Mouse (Mus musculus): ENCODE results near the gene Catsper4.

Catsper4 gene

DNA sequence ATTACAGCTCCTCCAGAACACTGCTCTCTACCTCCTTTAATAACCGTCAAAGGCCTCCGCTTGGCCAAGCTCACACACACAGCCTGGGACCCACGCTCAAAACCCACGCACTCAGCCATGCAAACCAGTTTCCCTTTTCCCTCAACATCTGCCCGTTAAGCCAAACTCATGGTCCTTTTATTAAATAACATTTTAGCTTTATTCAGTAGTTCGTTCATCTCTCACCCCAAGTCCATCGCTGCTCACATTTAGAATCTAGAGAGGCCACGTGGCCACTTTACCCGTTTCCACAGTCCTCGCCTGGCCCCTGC lies 23.7 kb upstream of the Catsper4 start:
- no peak for DNase-seq (ENCODE audit: low spot score in 2 of 2)

DNA sequence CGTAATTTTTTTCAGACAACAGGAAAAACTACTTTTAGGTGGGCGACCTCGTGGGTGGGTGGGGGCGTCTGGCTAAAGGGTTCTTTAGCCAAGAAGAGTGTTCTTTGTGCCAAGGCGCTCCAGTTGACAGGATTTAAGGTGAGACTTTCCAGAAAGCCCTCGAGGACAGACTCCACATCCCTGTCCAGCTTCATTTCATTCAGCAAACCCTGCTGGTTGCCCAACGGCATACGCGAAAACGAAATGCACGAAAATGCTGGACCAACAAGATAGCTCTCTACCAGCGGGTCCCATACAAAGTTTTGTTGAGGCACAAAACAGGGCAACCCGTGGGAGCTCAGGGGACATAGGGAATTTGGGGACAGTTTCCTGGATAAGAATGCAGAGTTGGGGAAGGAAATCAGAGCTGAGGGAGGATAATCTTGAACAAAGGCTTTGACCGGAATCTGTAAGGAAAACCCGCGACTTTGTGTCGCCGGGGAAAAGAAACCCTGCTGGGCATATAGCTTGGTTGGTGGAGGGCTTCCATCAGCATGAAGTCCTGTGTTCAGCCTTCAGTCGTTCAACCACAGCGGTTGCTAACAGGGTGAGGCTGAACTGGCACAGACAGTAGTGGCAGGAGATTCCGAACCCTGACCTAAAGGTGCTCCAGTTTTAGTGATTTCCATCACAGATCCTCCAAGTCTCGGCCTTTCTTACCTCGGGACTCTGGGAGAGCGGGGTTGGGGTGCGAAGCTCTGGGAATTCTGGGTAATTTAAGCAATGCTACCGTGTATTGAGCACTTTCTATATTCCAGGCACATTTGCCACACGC lies 23.1 kb upstream of the Catsper4 start:
- DNase-seq (ENCODE audit: low spot score in 2 of 2) = no peak

DNA sequence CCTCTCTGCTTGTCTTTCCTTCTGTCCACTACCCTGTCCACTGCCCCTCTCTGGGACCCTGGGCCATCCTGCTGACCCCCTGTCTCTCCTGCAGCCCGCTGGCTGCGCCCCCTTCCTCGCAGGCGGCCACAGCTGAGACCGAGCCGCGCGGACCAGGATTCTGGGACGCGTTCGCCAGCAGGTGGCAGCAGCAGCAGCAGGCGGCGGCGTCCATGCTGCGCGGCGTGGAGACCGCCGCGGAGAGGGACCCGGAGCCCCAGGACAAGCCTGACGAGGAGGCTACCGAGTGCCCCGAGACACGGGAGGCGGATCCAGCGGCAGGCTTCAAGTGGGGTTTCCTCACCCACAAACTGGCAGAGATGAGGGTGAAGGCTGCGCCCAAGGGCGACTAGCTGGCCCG lies 22.5 kb upstream of the Catsper4 start:
- peak; percentile 23 to 28 for DNase-seq (ENCODE audit: low spot score in 2 of 2)

DNA sequence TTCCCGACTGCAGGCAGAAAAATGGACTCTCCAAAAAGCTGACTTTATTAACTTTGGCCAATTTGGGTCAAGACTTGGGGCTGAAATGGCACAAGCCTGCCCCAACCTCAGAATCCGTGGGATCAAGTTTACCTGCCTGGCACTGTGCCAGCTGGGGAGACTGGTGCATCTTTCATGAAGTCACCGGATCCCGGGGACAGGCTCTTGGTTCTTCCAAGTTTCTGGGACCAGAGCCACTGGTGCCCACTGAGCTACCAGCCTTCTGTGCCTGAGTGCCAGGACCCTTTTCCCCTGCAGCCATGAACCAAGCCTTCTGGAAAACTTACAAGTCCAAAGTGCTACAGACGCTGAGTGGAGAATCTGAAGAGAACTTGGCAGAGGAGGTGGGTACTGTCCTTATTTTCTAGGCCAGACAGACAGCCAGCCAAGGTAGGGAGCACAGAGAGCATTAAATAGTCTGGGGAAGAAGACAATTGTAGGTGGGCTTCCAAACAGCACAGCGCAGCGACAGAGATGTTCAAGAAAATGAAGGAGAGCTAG lies 19.6 kb upstream of the Catsper4 start, which contains the start of gene Gm30191:
Gene Gm30191, plus strand, starts transcription at position 217 of the 540 bp plus-strand sequence.
- DNase-seq (ENCODE audit: low spot score in 2 of 2) = no peak

DNA sequence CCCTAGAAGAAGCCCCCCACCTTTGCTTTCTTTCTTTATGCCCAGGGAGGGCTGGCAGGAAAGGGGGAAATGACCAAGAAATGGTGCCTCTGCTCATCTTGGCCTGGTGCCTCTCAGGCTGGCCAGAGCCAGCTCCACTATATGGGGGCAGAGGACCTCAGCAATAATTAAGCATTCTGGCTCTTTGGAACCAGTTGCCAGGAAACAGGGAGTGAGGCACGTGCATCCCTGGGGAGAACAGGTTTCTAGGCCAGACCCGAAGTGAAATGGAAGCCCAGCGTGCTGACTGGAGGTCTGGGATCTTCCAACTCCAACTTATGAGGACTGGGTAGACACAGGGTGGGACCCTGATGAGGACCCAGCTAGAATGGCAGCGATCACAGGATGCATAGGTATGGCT lies 19.1 kb upstream of the Catsper4 start:
- DNase-seq (ENCODE audit: low spot score in 2 of 2) = no peak

DNA sequence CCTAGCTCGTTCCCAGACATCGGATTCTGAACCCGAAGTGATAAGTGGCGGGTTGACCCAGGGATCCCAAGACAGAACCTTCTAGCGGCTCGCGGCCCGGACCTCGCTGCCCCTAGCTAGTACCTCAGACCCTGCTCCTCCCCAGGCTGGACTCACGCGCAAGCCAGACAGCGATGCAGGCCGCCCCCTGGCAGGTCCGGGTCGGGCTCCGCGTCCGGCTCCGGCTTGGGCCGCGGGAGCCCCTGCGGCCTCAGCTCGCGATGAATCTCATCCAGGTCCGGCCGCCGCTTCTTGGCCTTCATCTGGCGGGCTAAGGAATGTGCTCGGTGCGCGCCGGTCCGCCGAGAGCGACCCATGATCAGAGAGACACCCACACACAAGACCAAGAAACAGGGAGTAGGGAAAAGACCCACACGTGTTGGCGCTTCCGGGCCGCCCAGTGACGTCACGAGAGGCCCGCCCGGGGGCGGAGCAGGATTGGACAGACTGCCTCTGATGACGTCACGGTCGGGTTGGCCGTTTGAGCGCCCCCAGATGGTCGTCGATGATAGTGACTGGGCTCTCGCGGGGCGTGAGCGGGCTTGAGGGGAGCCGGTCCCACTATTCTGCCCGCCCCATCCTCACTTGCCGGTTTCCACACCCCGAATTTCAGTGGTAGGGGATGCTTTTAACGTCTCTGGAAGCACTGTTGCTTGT lies 18.1 kb upstream of the Catsper4 start, which contains the start of gene Zfp593:
Gene Zfp593, minus strand, starts transcription at position 445 of the 696 bp plus-strand sequence.
- peak; percentile 94 for DNase-seq (ENCODE audit: low spot score in 2 of 2)

DNA sequence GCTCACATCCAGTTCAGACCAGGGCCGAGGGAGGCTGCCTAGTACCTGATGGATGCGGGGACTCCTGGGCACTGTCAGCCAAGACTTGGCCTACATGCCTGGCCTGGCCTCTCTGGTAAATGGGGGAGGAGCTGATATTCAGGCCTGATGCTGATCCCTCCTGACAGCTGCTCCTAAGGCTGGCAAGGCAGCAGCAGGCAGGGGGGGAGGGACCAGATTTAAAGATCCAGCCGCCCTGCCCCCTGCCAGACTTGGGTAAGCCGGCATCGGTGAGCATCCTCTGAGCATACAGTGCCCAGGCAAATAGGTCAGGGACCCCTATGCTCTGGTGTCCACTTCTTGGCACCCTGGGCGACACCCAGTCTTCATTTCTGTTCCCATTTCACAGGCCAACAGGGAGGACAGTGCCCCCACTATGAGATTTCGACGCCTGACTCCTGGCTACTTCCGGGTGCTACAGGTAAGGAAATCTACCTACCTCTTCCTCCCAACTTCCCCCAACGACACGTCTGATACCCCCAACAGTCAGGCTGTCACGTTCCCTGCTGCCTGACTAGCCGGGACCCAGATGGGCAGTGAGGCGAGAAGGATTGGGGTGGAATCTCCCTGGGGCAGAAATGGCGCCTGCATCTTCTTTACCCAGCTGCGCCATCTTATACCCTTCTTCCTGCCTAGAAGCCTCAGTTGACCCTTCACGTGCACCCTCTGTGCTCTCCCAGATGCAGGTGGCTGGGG lies 16.5 kb upstream of the Catsper4 start, which contains the start of gene E130218I03Rik:
Gene E130218I03Rik, plus strand, starts transcription at position 147 of the 735 bp plus-strand sequence.
- no peak for DNase-seq (ENCODE audit: low spot score in 2 of 2)

DNA sequence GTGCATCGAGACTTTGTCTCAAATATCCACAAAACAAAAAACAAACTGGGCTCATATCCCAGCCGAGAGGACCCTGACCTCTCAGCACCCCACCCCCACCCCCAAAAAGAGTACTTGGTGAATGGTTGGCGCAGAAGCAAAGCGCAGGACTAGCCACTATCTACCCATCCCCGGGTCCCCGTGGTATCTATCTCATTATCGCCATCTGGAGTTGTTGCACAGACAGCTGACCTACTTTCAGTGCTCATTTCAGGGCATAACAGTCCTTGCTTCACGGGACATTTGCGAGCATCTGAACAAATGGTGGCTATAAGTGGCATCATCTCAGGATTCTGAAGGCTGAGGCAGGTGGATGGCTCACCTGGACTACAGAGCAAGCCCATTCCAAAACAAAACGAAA lies 11.5 kb upstream of the Catsper4 start:
- DNase-seq (ENCODE audit: low spot score in 2 of 2) = no peak

DNA sequence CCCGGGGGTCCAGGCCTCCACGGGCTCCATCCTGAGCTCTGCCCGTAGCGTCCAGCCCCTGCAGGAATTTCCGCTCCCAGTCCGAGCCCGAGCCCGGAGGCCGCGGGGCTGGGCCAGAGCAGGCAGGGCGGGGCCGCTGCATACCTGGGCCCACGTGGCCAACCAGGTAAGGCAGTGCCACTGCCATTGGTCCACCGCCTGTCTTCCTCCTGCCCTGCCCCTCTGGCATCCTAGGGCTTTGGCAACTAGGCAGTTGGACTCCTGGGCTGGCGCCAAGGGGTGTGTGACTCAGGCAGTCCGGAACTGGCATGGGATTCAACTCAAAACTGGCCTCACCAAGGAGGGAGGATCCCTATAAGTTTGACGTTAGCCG lies 11.1 kb upstream of the Catsper4 start, which contains the start of gene Cnksr1:
Gene Cnksr1, minus strand, starts transcription at position 121 of the 373 bp plus-strand sequence.
- DNase-seq (ENCODE audit: low spot score in 2 of 2) = no peak

DNA sequence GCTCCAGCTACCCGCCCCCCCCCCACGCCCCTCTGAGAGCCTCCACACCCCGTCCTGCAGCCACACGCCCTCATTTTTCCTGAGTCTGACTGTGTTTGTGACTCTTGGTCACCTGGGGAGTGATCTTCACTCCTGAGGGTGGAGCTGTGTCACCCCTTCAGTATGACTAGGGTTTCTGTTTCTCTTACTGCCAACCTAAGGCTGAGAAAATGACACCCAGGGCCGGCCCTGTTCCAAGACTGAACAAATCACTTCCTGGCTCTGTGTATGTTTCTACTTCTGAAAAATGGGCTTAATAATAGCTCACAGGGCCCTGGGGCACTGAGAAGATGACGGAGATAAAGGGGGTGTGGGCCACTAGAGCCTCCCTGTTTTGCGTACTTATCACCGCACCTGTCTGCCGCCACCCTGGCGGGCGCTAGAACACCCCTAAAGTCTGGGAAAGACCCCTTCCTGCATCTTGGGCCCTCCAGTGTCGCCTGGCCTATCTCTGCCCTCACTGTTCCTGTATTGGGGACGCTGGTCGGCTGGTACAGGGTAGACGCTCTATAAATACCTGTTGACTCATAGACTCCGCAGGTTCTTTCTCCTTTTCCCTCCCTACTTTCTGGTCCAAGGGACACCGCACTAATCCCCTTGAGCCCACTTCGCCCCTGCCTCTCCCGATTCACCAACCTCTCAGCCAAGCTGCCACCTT lies 10.5 kb upstream of the Catsper4 start:
- no peak for DNase-seq (ENCODE audit: low spot score in 2 of 2)

DNA sequence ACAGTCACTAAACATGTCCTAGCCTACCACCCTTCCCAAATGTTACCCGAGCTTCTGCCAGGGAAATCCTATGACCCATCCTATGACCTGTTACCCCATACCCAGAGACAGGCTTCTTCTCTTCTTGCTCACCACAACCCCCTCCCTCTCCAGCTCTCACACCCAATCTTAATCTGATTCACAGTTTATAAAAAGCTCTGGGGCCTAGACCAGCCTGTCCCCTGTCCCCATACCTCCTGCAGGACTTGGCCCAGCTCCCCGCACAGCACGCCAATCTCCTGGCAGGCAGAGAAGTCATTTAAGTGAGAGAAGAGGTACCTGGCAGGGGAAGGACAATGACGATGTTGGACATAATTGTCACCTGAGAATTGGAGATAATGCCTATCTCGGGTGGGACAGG lies 7.7 kb upstream of the Catsper4 start:
- DNase-seq (ENCODE audit: low spot score in 2 of 2) = no peak

DNA sequence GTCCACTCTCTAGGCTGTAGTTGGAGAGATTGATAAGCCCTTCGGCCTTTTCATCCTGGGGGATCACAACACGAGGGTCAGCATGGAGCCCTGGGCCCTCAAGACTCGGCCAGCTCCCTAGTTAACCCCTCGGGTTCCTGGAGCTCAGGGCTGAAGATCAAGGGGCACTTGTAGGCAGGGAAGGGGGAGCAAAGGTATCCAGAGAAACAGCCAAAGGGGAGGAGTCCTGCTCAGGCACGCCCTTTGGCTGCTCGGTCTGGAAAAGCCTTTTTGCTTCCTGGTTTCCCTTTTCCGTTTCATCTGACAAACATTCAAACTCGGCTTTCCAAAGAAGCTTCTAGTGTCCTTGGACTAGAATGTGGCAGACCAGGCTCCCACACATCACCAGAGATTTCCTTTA lies 3.2 kb upstream of the Catsper4 start:
- no peak for DNase-seq (ENCODE audit: low spot score in 2 of 2)

DNA sequence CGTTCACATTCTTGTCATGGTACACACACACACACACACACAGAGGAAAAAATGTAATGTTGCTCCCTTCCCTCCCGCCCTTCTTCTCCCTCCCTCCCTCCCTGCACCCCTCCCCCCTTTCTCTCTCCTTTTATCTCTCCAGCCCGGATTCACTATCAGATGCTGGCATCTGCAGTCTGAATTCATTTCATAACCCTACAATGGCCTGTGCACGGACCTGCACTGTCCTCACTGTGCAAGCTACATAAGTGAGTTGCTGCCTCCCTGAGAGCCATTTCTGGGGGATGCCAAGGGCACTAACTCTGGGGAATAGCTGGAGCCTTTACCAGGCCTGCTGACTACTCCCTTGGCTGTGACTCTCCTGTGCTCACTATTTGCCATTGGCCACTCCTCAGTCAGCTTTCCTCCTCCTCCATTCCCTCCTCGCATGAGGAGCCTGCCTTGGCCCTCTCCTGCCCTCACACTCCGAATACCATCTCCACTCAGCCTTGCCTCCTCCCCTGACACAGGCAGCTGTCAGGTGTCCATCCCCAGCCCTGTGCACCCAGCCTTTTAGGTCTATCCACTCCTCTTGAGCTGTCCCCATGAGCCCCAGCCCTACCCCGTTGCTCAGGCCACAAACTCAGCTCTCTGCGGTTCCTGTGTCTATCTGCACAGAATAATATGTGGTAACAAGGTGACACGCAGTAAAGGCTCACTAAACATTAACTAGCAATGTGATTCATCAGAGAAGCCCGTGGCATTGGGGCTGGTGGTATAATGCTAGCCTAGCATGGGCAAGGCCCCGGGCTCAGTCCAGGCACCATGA lies 4.2 kb downstream of the Catsper4 start:
- no peak for DNase-seq (ENCODE audit: low spot score in 2 of 2)

DNA sequence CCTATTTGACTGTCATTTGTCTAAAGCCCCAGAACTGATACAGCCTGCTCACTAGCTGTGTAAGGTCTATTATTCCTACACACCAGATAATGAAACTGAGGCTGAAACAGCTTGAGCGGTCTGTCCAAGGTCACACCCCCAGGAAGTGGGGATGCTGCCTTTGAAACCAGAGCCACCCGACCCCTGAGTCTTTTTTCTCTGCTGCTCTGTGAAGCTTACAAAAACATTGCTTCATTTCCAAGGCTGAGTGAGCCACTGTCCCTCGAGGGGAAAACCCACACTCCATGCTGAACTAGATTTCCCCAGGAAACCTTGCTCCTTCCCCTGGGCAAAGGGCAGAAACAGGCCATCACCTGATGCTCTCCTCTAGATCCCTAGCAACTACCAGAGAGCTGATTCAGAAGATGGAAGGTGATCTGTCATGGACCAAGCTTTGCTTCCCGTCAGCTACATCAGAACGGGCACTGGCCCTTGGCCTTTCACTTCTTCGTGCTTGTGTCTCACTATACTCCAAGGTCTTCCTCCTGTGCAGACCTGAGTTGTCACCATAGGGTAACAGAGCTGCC lies 20.6 kb downstream of the Catsper4 start:
- DNase-seq (ENCODE audit: low spot score in 2 of 2) = no peak

DNA sequence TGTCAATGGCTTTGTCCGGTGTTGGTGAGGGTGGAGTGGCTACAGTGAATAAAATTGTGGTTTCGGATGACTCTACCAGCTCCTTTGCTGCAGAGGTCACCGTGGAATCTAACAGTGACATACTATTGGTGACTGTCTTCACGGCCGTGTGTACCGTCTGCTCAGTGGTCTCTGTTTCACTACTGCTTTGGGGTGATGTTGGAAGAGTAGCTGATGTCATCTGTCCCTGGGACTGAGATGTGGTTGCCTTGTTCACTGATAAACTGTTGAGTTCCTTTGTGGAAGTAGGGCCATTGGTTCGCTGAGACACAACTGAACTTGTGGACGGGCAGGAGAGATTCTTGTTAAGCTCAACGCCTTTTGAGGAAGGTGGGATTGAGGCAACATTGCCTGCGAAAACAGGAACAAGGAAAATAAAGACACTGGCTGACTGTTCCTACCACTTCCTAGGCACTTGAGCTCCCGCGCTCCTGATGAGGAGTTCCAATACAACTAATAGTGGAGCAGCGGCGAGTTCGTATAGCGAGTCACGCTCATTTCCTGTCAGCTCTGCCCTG lies 23.8 kb downstream of the Catsper4 start:
- no peak for DNase-seq (ENCODE audit: low spot score in 2 of 2)

DNA sequence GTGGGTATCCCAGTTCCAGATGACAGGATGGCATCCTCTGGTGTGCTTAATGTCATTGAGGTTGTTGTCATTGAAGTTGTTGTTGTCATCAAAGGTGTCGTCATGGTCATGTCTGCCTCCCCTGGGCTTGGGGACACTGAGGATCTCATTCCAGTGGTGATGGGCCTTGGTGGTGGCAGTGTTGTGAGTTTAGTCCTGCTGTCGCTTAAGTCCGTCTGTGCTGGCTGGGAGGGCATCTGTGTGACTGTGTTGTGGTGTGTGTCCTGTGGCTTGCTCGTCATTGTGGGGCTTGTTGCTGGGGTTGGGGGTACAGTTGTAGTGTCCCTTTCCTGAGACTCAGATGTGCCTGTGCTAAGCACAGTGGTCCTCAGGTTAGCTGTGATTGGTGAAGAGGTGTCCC lies 24.3 kb downstream of the Catsper4 start, which contains the start of gene Gm7534:
Gene Gm7534, minus strand, starts transcription at position 101 of the 400 bp plus-strand sequence.
- DNase-seq (ENCODE audit: low spot score in 2 of 2) = no peak

DNA sequence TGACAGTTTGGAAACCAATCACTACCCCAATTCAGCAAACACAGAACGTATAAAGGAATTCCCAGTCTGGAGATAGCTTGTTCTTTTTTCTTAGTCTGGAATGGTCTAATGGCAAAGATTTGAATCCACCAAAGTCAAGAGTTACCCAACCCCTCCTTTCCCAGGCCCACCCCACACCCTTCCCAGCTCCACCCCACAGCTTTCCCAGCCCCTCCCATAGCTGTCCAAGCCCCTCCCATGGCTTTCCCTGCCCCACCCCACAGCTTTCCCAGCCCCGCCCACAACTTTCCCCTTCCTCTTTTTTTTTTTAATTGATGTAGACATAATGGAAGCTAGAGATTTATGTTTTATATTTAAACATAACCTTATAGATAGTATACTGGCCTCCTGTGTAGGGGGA lies 27.8 kb downstream of the Catsper4 start:
- no peak for DNase-seq (ENCODE audit: low spot score in 2 of 2)

DNA sequence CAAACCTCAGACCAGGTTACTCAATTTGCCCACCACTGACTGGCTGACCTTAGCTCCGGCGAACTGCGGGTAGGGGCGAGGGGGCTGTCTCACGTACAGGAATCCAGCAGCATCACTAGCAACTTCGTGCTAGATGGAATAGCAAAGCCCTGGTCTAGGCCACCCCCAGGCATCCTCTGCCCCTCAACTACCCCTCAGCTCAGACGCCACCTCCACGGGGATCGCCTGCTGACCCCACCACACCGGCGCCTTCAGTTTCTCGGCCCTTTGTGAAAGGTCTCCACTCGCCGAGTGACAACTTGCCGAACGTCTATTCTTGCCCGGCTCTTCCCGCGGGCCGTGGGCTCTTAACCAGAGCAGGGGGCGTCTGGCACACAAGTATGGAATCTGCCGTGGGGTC lies 40.9 kb downstream of the Catsper4 start:
- no peak for DNase-seq (ENCODE audit: low spot score in 2 of 2)

DNA sequence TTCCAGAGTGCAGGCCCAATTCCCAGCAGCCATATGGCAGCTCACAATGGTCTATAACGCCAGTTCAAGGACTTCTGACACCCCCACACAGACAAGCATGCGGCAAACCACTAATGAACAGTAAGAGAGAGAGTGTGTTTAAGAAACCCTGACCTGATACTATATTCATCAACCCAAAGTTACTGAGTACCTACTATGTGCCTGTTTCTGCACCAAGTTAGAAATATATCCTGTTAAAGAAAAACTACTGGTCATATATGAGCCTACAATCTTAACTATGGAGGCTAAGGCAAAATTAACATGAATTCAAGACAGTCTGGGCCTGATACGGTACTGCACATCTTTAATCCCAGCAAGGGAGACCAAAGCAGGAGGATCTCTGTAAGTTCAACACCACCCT lies 41.6 kb downstream of the Catsper4 start:
- DNase-seq (ENCODE audit: low spot score in 2 of 2) = no peak

DNA sequence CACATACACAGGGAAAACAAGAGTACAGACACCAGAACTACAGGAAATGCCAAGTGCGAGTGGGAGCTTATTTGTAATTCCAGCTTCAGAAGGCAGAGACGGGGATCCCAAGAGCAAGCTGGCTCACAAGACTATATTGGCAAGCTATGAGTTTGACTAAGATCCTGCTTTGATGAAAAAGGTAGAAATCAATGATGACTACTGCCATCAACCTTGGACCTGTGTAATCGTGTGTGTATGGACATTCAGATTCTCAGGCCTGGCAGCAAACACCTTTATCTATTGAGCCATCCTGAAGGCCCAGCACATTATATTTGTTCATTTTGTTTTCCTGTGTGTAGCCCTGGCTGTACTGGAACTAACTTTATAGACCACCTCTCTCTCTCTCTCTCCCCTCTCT lies 43.5 kb downstream of the Catsper4 start:
- no peak for DNase-seq (ENCODE audit: low spot score in 2 of 2)

Data from right cerebral cortex, postnatal 36 days (tissue).